Mouse (Mus musculus) forebrain, postnatal 0 days (tissue): ENCODE data around the gene Zfp318. TPM values are rescaled to one million over a fixed set of nuclear protein-coding genes. Genes with fewer than 3 reads are reported as not detected.

Experiments
- ATAC-seq: fragments of 200-750 bp; cut with Nextera tagmentation; 2 replicates; pipeline ENCODE4 v1.8.0; 2017; ENCODE audit warnings: mild to moderate bottlenecking, moderate library complexity
- DNase-seq: peaks from one replicate; pipeline ENCODE4 v3.0.0-alpha.2; 2015
- H3K27ac ChIP-seq: fragments of 300-500 bp; sonication (generic); 2 replicates; pipeline ENCODE4 v1.5.1; 2014; ENCODE audit warnings: low read depth, mild to moderate bottlenecking, antibody characterized with exemption, low read length, moderate library complexity, mixed read lengths
- H3K27me3 ChIP-seq: fragments of 300-500 bp; sonication (generic); 2 replicates; pipeline ENCODE4 v1.6.1; 2014; ENCODE audit warnings: mild to moderate bottlenecking, low read length, mixed read lengths; ENCODE audit not compliant: insufficient read depth
- H3K36me3 ChIP-seq: fragments of 300-500 bp; sonication (generic); 2 replicates; pipeline ENCODE4 v1.6.1; 2014; ENCODE audit warnings: mild to moderate bottlenecking, moderate library complexity; ENCODE audit not compliant: insufficient read depth
- H3K4me1 ChIP-seq: fragments of 300-500 bp; sonication (generic); 2 replicates; pipeline ENCODE4 v1.6.1; 2014; ENCODE audit warnings: antibody characterized with exemption; ENCODE audit not compliant: insufficient read depth
- H3K4me2 ChIP-seq: fragments of 300-500 bp; sonication (generic); 2 replicates; pipeline ENCODE4 v1.6.1; 2014; ENCODE audit warnings: low read depth, mild to moderate bottlenecking, moderate library complexity
- H3K4me3 ChIP-seq: fragments of 300-500 bp; sonication (generic); 2 replicates; pipeline ENCODE4 v1.5.1; 2014; ENCODE audit warnings: low read depth, low read length, mixed read lengths
- H3K9ac ChIP-seq: fragments of 300-500 bp; sonication (generic); 2 replicates; pipeline ENCODE4 v1.6.1; 2014; ENCODE audit warnings: mild to moderate bottlenecking
- H3K9me3 ChIP-seq: fragments of 300-500 bp; sonication (generic); 2 replicates; pipeline ENCODE4 v1.6.1; 2016; ENCODE audit warnings: low read length
- CTCF ChIP-seq: sonication (generic); IDR thresholded peaks from 2 replicates; pipeline ENCODE4 v1.5.1; 2016; ENCODE audit warnings: antibody characterized with exemption, control low read depth, low read depth
- WGBS: fragments of 180-500 bp; shearing (Covaris S2); extraction: QIAGEN DNeasy Blood & Tissue Kit; methylation state at CpG from one replicate; pipeline ENCODE4 v1.1.7; 2014; 5-methylcytosine and 5-hydroxymethylcytosine counted together
- polyA plus RNA-seq: library from polyadenylated mRNA; unstranded; fragments of >200 nt; fragmentation: Nextera tagmentation; extraction: Ambion mirVana; gene quantifications from 2 replicates; pipeline ENCODE4 v1.2.1, GENCODE M21; 2015
- total RNA-seq: library from RNA; depleted of rRNA; stranded (reverse); fragments of >200 nt; gene quantifications from 2 replicates; pipeline ENCODE4 v1.2.3, GENCODE M21; 2014; rRNA removed

The Zfp318 gene
- total RNA-seq (26.1 and 28.3 TPM in 2 replicates), polyA plus RNA-seq (11.2 and 17.6 TPM in 2 replicates)

- 1% methylated on average over 47 of the region's 105 CpGs for WGBS
- peaks cover 10% of the 10 kb centered on the region; the same call in 1 of the 2 replicates for H3K36me3 ChIP-seq
- peak within 1 kb of the TSS; percentile 88 for H3K9ac ChIP-seq
- peak within 1 kb of the TSS; percentile 85 for H3K4me3 ChIP-seq
- no peaks in the 10 kb centered on the region for H3K27me3 ChIP-seq
- peak; percentile 97 for ATAC-seq
- peak within 1 kb of the TSS; percentile 89 for H3K27ac ChIP-seq
- DNase-seq: peak; percentile 96
- peak within 1 kb of the TSS; percentile 79 for H3K4me2 ChIP-seq
- TF ChIP-seq CTCF: 0 out of 2 replicates have a peak, but pooled peaks have one; percentile 11
- peaks cover 14% of the 10 kb centered on the region; the same call in 1 of the 2 replicates for H3K4me1 ChIP-seq
- H3K9me3 ChIP-seq: no peaks in the 10 kb centered on the region
Measured at GRCm38 (mm10) chr17:46383294-46384060, at the start of gene Zfp318. TSS of gene Zfp318 (plus strand) at chr17:46383731.

- no peaks in the 10 kb centered on the region for H3K36me3 ChIP-seq
- no peaks in the 10 kb centered on the region for H3K27me3 ChIP-seq
- ATAC-seq: no peak
- no peak overlapping the region for H3K4me3 ChIP-seq
- H3K4me2 ChIP-seq: no peak overlapping the region
- H3K9ac ChIP-seq: no peak overlapping the region
- 24% methylated on average over 5 of the region's 5 CpGs for WGBS
- no peak overlapping the region for H3K27ac ChIP-seq
- peak; percentile 37 for DNase-seq
- no peaks in the 10 kb centered on the region for H3K4me1 ChIP-seq
- peak; percentile 57 for TF ChIP-seq CTCF
- no peaks in the 10 kb centered on the region for H3K9me3 ChIP-seq
Measured at GRCm38 (mm10) chr17:46336475-46336874, 47.1 kb upstream of the Zfp318 start.

- Histone ChIP-seq H3K4me2 (no peak overlapping the region), H3K9me3 (0 out of 2 replicates have a peak, but pooled peaks cover 4% of the 10 kb centered on the region), H3K4me1 (no peaks in the 10 kb centered on the region), H3K27me3 (no peaks in the 10 kb centered on the region), H3K36me3 (no peaks in the 10 kb centered on the region), H3K9ac (no peak overlapping the region), H3K27ac (no peak overlapping the region), H3K4me3 (no peak overlapping the region)
- no peak for ATAC-seq
- no peak for DNase-seq
- 86% methylated on average over 7 of the region's 7 CpGs for WGBS
- TF ChIP-seq CTCF: no peak
Measured at GRCm38 (mm10) chr17:46341208-46341607, 42.3 kb upstream of the Zfp318 start.

GRCm38 (mm10) chr17:46351026-46351700 lies 32.4 kb upstream of the Zfp318 start:
- WGBS: 89% methylated on average over 8 of the region's 8 CpGs
- TF ChIP-seq CTCF: no peak
- H3K4me3 ChIP-seq: no peak overlapping the region
- H3K4me1 ChIP-seq: no peaks in the 10 kb centered on the region
- H3K9me3 ChIP-seq: no peaks in the 10 kb centered on the region
- no peak overlapping the region for H3K9ac ChIP-seq
- DNase-seq (no peak), ATAC-seq (no peak)
- H3K27me3 ChIP-seq: no peaks in the 10 kb centered on the region
- no peak overlapping the region for H3K27ac ChIP-seq
- H3K36me3 ChIP-seq: no peaks in the 10 kb centered on the region
- no peak overlapping the region for H3K4me2 ChIP-seq

GRCm38 (mm10) chr17:46371783-46372182 lies 11.7 kb upstream of the Zfp318 start:
- no peaks in the 10 kb centered on the region for H3K36me3 ChIP-seq
- no peak for ATAC-seq
- WGBS: 74% methylated on average over 3 of the region's 3 CpGs

GRCm38 (mm10) chr17:46378564-46378963 lies 5.0 kb upstream of the Zfp318 start:
- ATAC-seq: no peak
- H3K27ac ChIP-seq: no peak overlapping the region
- H3K36me3 ChIP-seq: no peaks in the 10 kb centered on the region
- 85% methylated on average over 3 of the region's 3 CpGs for WGBS
- DNase-seq: no peak
- no peak overlapping the region for H3K4me3 ChIP-seq
- no peak overlapping the region for H3K9ac ChIP-seq
- no peak for TF ChIP-seq CTCF
- H3K27me3 ChIP-seq: no peaks in the 10 kb centered on the region
- H3K9me3 ChIP-seq: no peaks in the 10 kb centered on the region
- no peak overlapping the region for H3K4me2 ChIP-seq
- H3K4me1 ChIP-seq: no peaks in the 10 kb centered on the region

More at GRCm38 (mm10) chr17:46371783-46372182, 11.7 kb upstream of the Zfp318 start:
- Histone ChIP-seq H3K9me3 (no peaks in the 10 kb centered on the region), H3K4me3 (no peak overlapping the region), H3K9ac (no peak overlapping the region), H3K4me2 (no peak overlapping the region), H3K27me3 (no peaks in the 10 kb centered on the region), H3K27ac (no peak overlapping the region), H3K4me1 (no peaks in the 10 kb centered on the region)
- no peak for DNase-seq
- TF ChIP-seq CTCF: no peak
